Mouse (Mus musculus) kidney, embryonic 16.5 days (tissue): ENCODE data around the gene Galr2. TPM values are rescaled to one million over a fixed set of nuclear protein-coding genes. Genes with fewer than 3 reads are reported as not detected.

Experiments
- ATAC-seq: fragments of 200-750 bp; cut with Nextera tagmentation; 2 replicates; pipeline ENCODE4 v1.8.0; 2017; ENCODE audit warnings: moderate TSS enrichment; ENCODE audit not compliant: low FRiP score, low TSS enrichment
- H3K27ac ChIP-seq: fragments of 300-500 bp; sonication (generic); 2 replicates; pipeline ENCODE4 v1.5.1; 2014; ENCODE audit warnings: low read length
- H3K27me3 ChIP-seq: fragments of 300-500 bp; sonication (generic); 2 replicates; pipeline ENCODE4 v1.6.1; 2014; ENCODE audit warnings: low read length, control low read depth, mixed read lengths; ENCODE audit not compliant: insufficient read depth
- H3K36me3 ChIP-seq: fragments of 300-500 bp; sonication (generic); 2 replicates; pipeline ENCODE4 v1.6.1; 2014; ENCODE audit warnings: low read length, control low read depth, mixed read lengths; ENCODE audit not compliant: insufficient read depth
- H3K4me1 ChIP-seq: fragments of 300-500 bp; sonication (generic); 2 replicates; pipeline ENCODE4 v1.6.1; 2014; ENCODE audit warnings: low read length, control low read depth, mixed read lengths; ENCODE audit not compliant: insufficient read depth
- H3K4me2 ChIP-seq: fragments of 300-500 bp; sonication (generic); replicated peaks from 2 replicates; pipeline ENCODE4 v1.6.1; 2014; ENCODE audit warnings: low read depth, low read length
- H3K4me3 ChIP-seq: fragments of 300-500 bp; sonication (generic); 2 replicates; pipeline ENCODE4 v1.5.1; 2014; ENCODE audit warnings: mild to moderate bottlenecking, low read length
- H3K9ac ChIP-seq: fragments of 300-500 bp; sonication (generic); replicated peaks from 2 replicates; pipeline ENCODE4 v1.6.1; 2014; ENCODE audit warnings: low read length
- H3K9me3 ChIP-seq: fragments of 300-500 bp; sonication (generic); 2 replicates; pipeline ENCODE4 v1.6.1; 2016; ENCODE audit warnings: low read length, control low read depth
- WGBS: fragments of 180-500 bp; shearing (Covaris S2); extraction: QIAGEN DNeasy Blood & Tissue Kit; methylation state at CpG from one replicate; pipeline ENCODE4 v1.1.7; 2014; 5-methylcytosine and 5-hydroxymethylcytosine counted together
- polyA plus RNA-seq: library from polyadenylated mRNA; unstranded; fragments of >200 nt; fragmentation: Nextera tagmentation; extraction: Ambion mirVana; gene quantifications from 2 replicates; pipeline ENCODE4 v1.2.1, GENCODE M21; 2015

Galr2 gene
- polyA plus RNA-seq, 1 experiment from 2014 or later, result 0.19 TPM

DNA sequence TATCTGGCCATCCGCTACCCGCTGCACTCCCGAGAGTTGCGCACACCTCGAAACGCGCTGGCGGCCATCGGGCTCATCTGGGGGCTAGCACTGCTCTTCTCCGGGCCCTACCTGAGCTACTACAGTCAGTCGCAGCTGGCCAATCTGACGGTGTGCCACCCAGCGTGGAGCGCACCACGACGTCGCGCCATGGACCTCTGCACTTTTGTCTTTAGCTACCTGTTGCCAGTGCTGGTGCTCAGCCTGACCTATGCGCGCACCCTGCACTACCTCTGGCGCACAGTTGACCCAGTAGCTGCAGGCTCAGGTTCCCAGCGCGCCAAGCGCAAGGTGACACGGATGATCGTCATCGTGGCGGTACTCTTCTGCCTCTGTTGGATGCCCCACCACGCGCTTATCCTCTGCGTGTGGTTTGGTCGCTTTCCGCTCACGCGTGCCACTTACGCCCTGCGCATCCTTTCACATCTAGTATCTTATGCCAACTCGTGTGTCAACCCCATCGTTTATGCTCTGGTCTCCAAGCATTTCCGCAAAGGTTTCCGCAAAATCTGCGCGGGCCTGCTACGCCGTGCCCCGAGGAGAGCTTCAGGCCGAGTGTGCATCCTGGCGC lies 2.3 kb downstream of the Galr2 start:
- WGBS, result 8% methylated on average over 48 of the region's 48 CpGs
- H3K4me1 ChIP-seq, result peaks cover 22% of the 10 kb centered on the region
- 0 out of 2 replicates have a peak, but pooled peaks cover under 1% of the 10 kb centered on the region for H3K36me3 ChIP-seq
- 0 out of 2 replicates have a peak, but pooled peaks cover 7% of the 10 kb centered on the region for H3K9me3 ChIP-seq
- peaks cover 59% of the 10 kb centered on the region for H3K27me3 ChIP-seq
- H3K4me3 ChIP-seq, result peak overlapping the region; percentile 24; the same call in 1 of the 2 replicates
- H3K9ac ChIP-seq, result no peak overlapping the region
- no peak overlapping the region for H3K27ac ChIP-seq
- ATAC-seq, result no peak
- no peak overlapping the region; the same call in 1 of the 2 replicates for H3K4me2 ChIP-seq

DNA sequence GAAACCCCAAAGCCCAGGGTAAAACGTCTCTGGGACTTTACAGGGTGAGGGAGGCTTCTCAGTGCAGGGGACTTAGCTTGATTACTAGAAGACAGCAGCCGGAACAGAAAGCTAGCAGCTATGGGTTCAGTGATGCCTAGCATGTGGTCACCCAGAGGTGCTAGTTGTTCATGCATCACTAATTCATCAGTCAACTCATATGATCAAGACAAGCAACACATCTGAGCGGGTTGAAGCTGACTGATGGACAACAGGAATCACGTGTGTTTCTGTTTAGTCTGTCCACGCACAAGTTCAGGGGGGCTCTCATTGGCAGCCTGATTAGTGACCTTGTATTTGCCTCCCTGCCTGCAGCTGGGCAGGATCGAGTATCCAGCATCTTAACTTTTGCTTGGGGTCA lies 3.2 kb downstream of the Galr2 start:
- H3K4me2 ChIP-seq, result no peak overlapping the region
- H3K27me3 ChIP-seq, result peaks cover 59% of the 10 kb centered on the region

DNA sequence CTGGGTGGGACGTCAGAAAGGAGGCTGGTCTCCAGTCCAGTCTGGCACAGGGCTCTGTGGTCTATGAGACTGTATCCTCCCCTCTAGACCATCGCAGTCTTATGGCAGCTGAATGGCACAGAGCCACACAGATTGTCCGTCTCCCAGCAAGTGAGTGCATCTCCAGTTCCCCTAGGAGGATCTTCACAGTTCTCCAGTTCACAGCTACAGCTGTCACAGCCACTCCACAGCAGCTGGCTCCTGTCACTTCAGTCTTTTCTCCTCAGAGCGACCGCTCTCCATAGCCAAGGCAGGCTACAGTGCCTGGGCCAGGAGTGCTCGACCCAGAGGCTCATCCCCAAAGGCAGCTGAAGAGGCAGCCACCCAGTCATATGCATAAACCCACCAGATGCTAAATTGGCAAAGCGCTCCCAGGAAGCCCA lies 5.0 kb downstream of the Galr2 start:
- H3K36me3 ChIP-seq, result peaks cover 24% of the 10 kb centered on the region
- H3K27ac ChIP-seq, result peak overlapping the region; percentile 19; the same call in 1 of the 2 replicates
- H3K4me2 ChIP-seq, result no peak overlapping the region
- 34% methylated on average over 7 of the region's 7 CpGs for WGBS
- ATAC-seq, result peak; percentile 72; the same call in 1 of the 2 replicates
- peaks cover 21% of the 10 kb centered on the region for H3K4me1 ChIP-seq
- no peak overlapping the region for H3K9ac ChIP-seq
- H3K4me3 ChIP-seq, result no peak overlapping the region
- peaks cover 46% of the 10 kb centered on the region for H3K27me3 ChIP-seq
- H3K9me3 ChIP-seq, result 0 out of 2 replicates have a peak, but pooled peaks cover 7% of the 10 kb centered on the region

More for the DNA sequence above, 3.2 kb downstream of the Galr2 start:
- H3K4me1 ChIP-seq, result peaks cover 22% of the 10 kb centered on the region
- no peak for ATAC-seq
- H3K36me3 ChIP-seq, result peaks cover 10% of the 10 kb centered on the region
- no peak overlapping the region for H3K27ac ChIP-seq
- 0 out of 2 replicates have a peak, but pooled peaks cover 7% of the 10 kb centered on the region for H3K9me3 ChIP-seq
- H3K9ac ChIP-seq, result no peak overlapping the region
- H3K4me3 ChIP-seq, result no peak overlapping the region
- 29% methylated on average over 6 of the region's 6 CpGs for WGBS

DNA sequence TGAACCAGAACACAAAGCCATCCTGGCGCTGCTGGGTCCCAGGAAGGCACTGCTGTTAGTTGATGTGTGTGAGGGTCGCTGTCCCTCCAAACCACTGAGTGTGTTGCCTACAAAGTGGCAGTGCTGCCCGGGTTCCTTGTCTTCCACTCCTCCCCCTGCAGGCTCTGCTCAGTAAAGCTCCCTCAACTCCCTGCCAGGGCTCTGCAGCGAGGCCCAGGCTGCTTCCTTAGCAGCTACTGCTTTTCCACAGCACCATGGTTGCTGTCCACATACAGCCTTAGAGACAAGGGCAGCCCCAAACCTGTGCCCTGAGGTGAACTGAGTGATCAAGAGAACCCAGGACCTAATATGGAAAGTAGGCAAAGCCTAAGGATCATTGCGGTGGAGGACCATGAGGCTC lies 6.6 kb downstream of the Galr2 start:
- Histone ChIP-seq H3K4me2 (no peak overlapping the region), H3K36me3 (peaks cover 33% of the 10 kb centered on the region), H3K27me3 (peaks cover 30% of the 10 kb centered on the region), H3K9ac (no peak overlapping the region), H3K27ac (no peak overlapping the region), H3K9me3 (0 out of 2 replicates have a peak, but pooled peaks cover 7% of the 10 kb centered on the region), H3K4me3 (no peak overlapping the region), H3K4me1 (peaks cover 6% of the 10 kb centered on the region)
- no peak for ATAC-seq
- WGBS, result 74% methylated on average over 5 of the region's 5 CpGs

DNA sequence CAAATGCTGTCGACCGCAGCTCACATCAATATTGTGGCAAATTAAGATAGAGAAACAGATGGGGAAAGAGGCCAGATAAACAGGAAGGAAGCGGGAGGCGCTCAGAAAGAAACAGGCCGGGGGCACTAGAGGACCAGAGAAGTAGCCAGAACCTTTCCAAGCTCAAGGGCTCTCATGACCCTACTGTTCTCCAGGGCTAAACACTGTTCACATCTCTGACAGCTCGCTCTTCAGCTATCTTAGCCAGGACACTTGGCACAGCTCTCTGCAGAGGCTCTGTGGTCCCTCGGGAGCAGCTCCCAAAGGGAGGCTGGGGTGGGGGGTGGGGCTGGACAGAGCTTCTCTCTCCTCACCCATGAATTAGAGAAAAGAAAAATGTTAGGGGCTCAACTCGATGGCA lies 9.8 kb downstream of the Galr2 start:
- H3K4me3 ChIP-seq, result no peak overlapping the region
- peaks cover 41% of the 10 kb centered on the region for H3K36me3 ChIP-seq
- H3K9me3 ChIP-seq, result no peaks in the 10 kb centered on the region
- ATAC-seq, result no peak
- no peak overlapping the region for H3K27ac ChIP-seq
- H3K9ac ChIP-seq, result no peak overlapping the region
- 71% methylated on average over 8 of the region's 8 CpGs for WGBS
- no peaks in the 10 kb centered on the region for H3K27me3 ChIP-seq
- no peak overlapping the region for H3K4me2 ChIP-seq
- H3K4me1 ChIP-seq, result no peaks in the 10 kb centered on the region

DNA sequence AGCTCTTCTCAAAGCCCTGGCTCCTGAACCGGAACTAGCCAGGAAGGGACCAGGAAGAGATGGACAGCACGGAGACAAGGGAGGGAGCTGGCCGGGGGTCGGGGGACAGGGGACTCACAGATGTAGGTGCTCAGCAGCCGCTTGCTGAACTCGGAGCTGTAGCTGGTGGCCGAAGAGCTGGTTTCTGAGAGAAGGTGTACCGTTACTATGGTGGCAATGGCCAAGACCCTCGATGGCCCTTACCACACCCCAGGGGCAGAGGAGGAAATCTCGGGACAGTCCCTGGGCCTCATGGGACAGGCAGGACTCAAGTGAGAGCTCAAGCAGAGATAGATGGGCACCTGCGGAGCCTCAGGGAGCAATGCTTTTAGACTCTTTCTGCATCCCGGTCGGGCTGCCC lies 11.7 kb downstream of the Galr2 start:
- Histone ChIP-seq H3K36me3 (peaks cover 54% of the 10 kb centered on the region), H3K27ac (no peak overlapping the region), H3K9me3 (no peaks in the 10 kb centered on the region), H3K4me3 (no peak overlapping the region), H3K9ac (no peak overlapping the region), H3K4me2 (no peak overlapping the region), H3K4me1 (no peaks in the 10 kb centered on the region), H3K27me3 (no peaks in the 10 kb centered on the region)
- 93% methylated on average over 13 of the region's 13 CpGs for WGBS
- ATAC-seq, result no peak

DNA sequence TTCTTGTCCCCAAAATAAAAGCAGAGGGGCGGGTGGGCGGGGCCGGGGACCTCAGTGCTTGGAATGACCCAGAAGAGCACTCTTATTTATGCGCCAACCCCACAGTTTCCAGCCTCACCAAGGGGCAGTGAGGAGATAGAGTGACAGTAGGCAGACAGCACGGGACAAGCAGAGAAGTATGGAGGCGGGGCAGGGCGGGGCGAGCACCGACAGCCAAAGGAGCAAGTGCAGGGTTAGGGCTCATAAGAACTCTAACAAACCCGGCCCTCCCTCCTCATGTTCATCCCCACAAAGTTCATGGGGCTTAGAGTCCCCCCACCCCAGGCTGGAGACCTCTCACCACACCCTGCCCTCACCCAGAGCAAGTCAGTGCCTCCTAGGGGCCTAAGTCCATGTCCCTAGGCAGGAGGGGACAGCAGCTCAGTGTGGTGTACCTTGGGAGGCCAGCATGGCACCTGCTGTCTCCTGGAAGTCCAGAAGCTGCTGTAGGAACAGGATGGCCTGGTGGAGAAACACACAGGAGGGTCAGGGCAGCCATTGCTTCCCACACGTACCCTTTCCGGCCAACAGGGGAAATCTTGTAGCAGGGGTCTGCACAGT lies 12.9 kb downstream of the Galr2 start:
- Histone ChIP-seq H3K27ac (no peak overlapping the region), H3K9me3 (no peaks in the 10 kb centered on the region), H3K4me3 (no peak overlapping the region), H3K4me2 (no peak overlapping the region), H3K27me3 (no peaks in the 10 kb centered on the region), H3K4me1 (no peaks in the 10 kb centered on the region), H3K36me3 (peaks cover 53% of the 10 kb centered on the region), H3K9ac (no peak overlapping the region)
- ATAC-seq, result no peak
- WGBS, result 89% methylated on average over 12 of the region's 12 CpGs

DNA sequence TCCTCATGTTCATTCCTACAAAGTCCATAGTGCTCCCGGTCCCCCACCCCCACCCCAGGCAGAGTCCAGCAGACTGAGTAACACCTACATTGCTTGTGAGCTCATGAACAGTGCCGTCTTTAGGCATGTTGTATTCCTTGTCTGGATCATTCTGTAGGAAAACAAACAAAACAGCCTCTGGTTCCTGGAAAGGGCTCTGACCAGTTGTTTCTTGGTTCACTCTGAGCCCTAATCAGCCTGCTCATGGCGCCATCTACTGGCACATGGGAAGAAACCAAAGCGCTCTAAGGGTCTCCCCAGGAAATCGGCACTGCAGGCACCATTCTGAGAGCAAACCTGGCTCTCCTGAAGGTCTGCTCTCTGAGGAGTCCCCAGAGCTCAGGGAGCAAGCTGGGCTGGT lies 13.6 kb downstream of the Galr2 start:
- Histone ChIP-seq H3K27ac (no peak overlapping the region), H3K36me3 (peaks cover 52% of the 10 kb centered on the region), H3K9me3 (no peaks in the 10 kb centered on the region), H3K4me3 (no peak overlapping the region), H3K27me3 (no peaks in the 10 kb centered on the region), H3K9ac (no peak overlapping the region), H3K4me1 (no peaks in the 10 kb centered on the region), H3K4me2 (no peak overlapping the region)
- ATAC-seq, result 0 out of 2 replicates have a peak, but pooled peaks have one; percentile 33
- 34% methylated on average over 5 of the region's 5 CpGs for WGBS

DNA sequence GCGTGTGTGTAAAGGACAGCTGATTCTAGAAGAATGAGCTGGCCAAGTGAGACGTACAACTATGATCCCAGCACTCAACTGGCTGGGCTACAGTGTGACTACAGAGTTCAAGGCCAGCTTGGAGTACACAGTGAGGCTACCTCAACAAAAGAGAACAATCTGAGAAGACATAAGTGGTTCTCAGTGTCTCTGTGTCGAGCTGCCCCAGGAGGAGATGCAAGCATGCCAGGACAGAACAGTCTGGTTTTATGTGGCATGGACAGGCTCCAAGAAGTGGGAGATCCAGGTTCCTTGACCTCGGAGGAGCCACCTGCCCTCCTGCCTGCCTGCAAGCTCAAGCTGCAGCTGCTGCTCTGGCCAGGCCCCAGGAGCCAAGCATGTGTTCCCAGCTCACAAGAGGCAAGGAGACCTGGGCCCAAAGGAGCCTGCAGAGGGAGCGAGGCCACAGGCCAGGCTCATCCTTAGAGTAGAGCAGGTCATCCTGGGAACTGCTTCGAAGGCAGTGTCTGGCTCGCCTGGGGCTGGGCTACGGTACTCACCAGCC lies 15.5 kb downstream of the Galr2 start:
- WGBS, result 83% methylated on average over 8 of the region's 8 CpGs
- Histone ChIP-seq H3K9ac (no peak overlapping the region), H3K36me3 (peaks cover 53% of the 10 kb centered on the region), H3K4me1 (no peaks in the 10 kb centered on the region), H3K27me3 (no peaks in the 10 kb centered on the region), H3K9me3 (no peaks in the 10 kb centered on the region), H3K27ac (no peak overlapping the region), H3K4me2 (no peak overlapping the region), H3K4me3 (no peak overlapping the region)
- no peak for ATAC-seq

DNA sequence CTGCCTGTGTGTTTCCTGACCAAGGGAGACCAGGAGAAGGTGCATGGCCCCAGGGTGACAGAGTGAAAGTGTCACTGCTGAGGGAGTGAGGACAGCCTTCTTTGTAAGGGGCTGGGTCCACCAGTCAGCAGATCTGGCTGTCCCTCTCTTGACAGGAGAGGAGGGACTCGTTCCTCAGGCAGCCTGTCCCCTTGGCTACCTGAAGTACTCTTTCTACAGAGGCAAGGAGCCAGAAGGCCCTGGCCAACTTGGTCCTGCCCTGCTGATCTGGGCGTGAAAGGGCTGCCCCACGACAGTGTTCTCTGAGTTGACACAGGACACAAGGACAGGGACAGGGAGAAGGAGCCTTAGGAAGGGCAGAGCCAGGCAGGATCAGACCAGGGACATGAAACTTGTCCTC lies 16.3 kb downstream of the Galr2 start:
- H3K27ac ChIP-seq, result no peak overlapping the region
- H3K9ac ChIP-seq, result no peak overlapping the region
- H3K4me1 ChIP-seq, result no peaks in the 10 kb centered on the region
- peaks cover 55% of the 10 kb centered on the region for H3K36me3 ChIP-seq
- ATAC-seq, result no peak
- 65% methylated on average over 3 of the region's 3 CpGs for WGBS
- H3K9me3 ChIP-seq, result no peaks in the 10 kb centered on the region
- H3K4me2 ChIP-seq, result no peak overlapping the region
- H3K4me3 ChIP-seq, result no peak overlapping the region
- H3K27me3 ChIP-seq, result no peaks in the 10 kb centered on the region
